Comparison of ENCODE assay signal across 8 mouse cellular contexts in the genomic region with DNA sequence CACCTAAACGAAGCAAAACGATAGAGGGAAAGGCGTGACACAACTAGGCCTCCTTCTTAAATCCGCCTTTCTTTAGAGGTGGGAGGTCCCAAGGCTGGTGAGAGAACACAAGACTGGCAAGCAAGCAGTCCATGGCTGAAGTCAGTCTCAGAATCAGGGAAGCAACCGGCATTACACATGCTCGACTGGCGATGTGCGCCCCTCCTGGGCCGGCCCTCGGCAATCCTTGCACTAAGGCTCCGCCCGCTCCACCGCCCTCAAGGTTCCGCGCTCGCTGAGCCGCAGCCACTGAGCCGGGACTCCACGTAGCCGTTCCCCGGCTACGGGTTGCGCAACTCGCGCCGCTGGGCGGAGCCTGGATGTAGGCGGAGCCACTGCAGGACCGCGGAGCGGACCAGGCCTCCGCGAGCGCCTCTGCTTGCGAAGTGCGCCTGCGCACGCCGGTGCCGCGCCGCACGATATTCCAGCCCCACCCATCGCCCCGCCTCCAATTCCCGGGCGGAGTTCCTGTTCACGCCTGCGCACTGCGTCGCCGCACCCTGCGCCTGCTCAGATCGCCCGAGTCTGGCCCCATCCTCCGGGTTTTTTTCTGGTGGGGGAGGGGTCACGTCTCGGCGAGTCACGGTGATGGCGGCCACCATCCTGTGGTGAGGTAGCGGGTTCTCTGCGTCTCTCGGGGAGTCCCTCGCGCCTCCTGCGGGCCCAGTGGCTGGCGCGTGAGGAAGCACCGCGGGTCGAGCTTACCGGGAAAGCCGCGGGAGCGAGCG. TPM values are rescaled to one million over a fixed set of nuclear protein-coding genes. Genes with fewer than 3 reads are reported as not detected.
A peak's percentile ranks its signal among the peaks of the same experiment; 100 is the strongest.
DNase-seq lines count a peak whose midpoint lies in the region; ATAC-seq lines count a peak whose summit lies in the region.

A gene (plus strand): TSS at position 592 of the 767 bp plus-strand sequence.

- H3K9me3 ChIP-seq in hindbrain, embryonic 13.5 days, result no peaks in the 10 kb centered on the region

- H3K4me1 ChIP-seq in hindbrain, embryonic 13.5 days (replicated peaks), result peaks cover 39% of the 10 kb centered on the region

- peak; percentile 100 for DNase-seq in NIH3T3 (ENCODE audit: low read depth)
- peak; percentile 100 for DNase-seq in cerebellum, postnatal 10 days
- peak; percentile 99 to 100 for DNase-seq in frontal cortex, postnatal 14 days (ENCODE audit: low spot score in 2 of 2)
- DNase-seq in layer of hippocampus, postnatal 25 days (ENCODE audit: extremely low spot score in 1 of 2, low spot score in 1 of 2), result peak; percentile 100
- peak; percentile 100 for DNase-seq in lung, postnatal 25 days (ENCODE audit: low spot score)
- peak; percentile 99 for DNase-seq in retina, embryonic 14.5 days (ENCODE audit: low spot score)
- peak; percentile 100 for DNase-seq in thymus, postnatal 4 days

- no peaks in the 10 kb centered on the region for H3K27me3 ChIP-seq in hindbrain, embryonic 13.5 days

- peak; percentile 99 for ATAC-seq in hindbrain, embryonic 13.5 days (ENCODE audit: low FRiP score)

- peak within 1 kb of the TSS; percentile 98 for H3K4me3 ChIP-seq in hindbrain, embryonic 13.5 days

- H3K36me3 ChIP-seq in hindbrain, embryonic 13.5 days, result no peaks in the 10 kb centered on the region

- H3K4me2 ChIP-seq in hindbrain, embryonic 13.5 days, result peak within 1 kb of the TSS; percentile 81

- under 1% methylated on average over 77 of the region's 77 CpGs for WGBS in hindbrain, embryonic 13.5 days

- H3K9ac ChIP-seq in hindbrain, embryonic 13.5 days, result peak within 1 kb of the TSS; percentile 96

- H3K27ac ChIP-seq in hindbrain, embryonic 13.5 days, result peak within 1 kb of the TSS; percentile 97

RNA-seq across cellular contexts. Expression of the gene that starts here (rescaled TPM):
- 86.2 and 92.6 TPM in 2 replicates for polyA plus RNA-seq in hindbrain, embryonic 13.5 days (2015; fragmentation: Nextera tagmentation; extraction: Ambion mirVana)
- total RNA-seq in layer of hippocampus, postnatal 25 days (2021), result 100 to 1,000 TPM; 169 to 176 TPM

Comparison
In these comparisons a context has a peak if more than half of its experiments do, and no peak if none do; other contexts are left out.
1. Peak in every context shown above with its lines: DNase-seq, ATAC-seq, H3K4me3 ChIP-seq and H3K27ac ChIP-seq.